Mouse (Mus musculus) ES-Bruce4 (cell line): ENCODE results near the gene Cdk20. TPM values are rescaled to one million over a fixed set of nuclear protein-coding genes. Genes with fewer than 3 reads are reported as not detected.

ENCODE experiments used
- H3K27ac ChIP-seq: 2 replicates; pipeline ENCODE4 v1.5.1; 2012; ENCODE audit warnings: low read length, inconsistent platforms; ENCODE audit not compliant: insufficient read depth
- H3K27me3 ChIP-seq: 2 replicates; pipeline ENCODE4 v1.6.1; 2012; ENCODE audit warnings: mild to moderate bottlenecking, low read length, inconsistent platforms; ENCODE audit not compliant: control insufficient read depth, poor library complexity, insufficient read depth, severe bottlenecking
- H3K36me3 ChIP-seq: 2 replicates; pipeline ENCODE4 v1.6.1; 2012; ENCODE audit warnings: inconsistent platforms, mild to moderate bottlenecking, low read length, moderate library complexity; ENCODE audit not compliant: control insufficient read depth, poor library complexity, insufficient read depth, severe bottlenecking
- H3K4me1 ChIP-seq: one replicate; pipeline ENCODE4 v1.8.1; 2011; ENCODE audit warnings: low read length; ENCODE audit not compliant: control insufficient read depth, insufficient read depth
- H3K4me3 ChIP-seq: 2 replicates; pipeline ENCODE4 v1.5.1; 2011; ENCODE audit warnings: low read depth, mild to moderate bottlenecking, low read length
- H3K9ac ChIP-seq: 2 replicates; pipeline ENCODE4 v1.6.1; 2012; ENCODE audit warnings: low read depth, mild to moderate bottlenecking, inconsistent platforms; ENCODE audit not compliant: poor library complexity, severe bottlenecking
- H3K9me3 ChIP-seq: replicated peaks from 2 replicates; pipeline ENCODE4 v1.6.1; 2012; ENCODE audit warnings: mild to moderate bottlenecking, low read length, inconsistent platforms; ENCODE audit not compliant: control insufficient read depth, poor library complexity, insufficient read depth, severe bottlenecking
- CTCF ChIP-seq: IDR thresholded peaks from one replicate; pipeline ENCODE4 v1.8.1; 2011; ENCODE audit warnings: low read depth, low read length
- EP300 ChIP-seq: IDR thresholded peaks from 2 replicates; pipeline ENCODE4 v1.6.1; 2011; ENCODE audit warnings: low read depth, low read length; ENCODE audit not compliant: insufficient read depth
- POLR2A ChIP-seq: IDR thresholded peaks from one replicate; pipeline ENCODE4 v1.8.1; 2011; ENCODE audit warnings: low read length; ENCODE audit not compliant: insufficient read depth
- polyA plus RNA-seq: library from polyadenylated mRNA; stranded (reverse); fragments of >200 nt; gene quantifications from 2 replicates; pipeline ENCODE4 v1.2.4, GENCODE M21; 2011; ENCODE audit warnings: low read depth; ENCODE audit not compliant: missing spikeins, insufficient read depth, insufficient read length

Gene Cdk20
- polyA plus RNA-seq, 1 experiment = 4.6 TPM

DNA sequence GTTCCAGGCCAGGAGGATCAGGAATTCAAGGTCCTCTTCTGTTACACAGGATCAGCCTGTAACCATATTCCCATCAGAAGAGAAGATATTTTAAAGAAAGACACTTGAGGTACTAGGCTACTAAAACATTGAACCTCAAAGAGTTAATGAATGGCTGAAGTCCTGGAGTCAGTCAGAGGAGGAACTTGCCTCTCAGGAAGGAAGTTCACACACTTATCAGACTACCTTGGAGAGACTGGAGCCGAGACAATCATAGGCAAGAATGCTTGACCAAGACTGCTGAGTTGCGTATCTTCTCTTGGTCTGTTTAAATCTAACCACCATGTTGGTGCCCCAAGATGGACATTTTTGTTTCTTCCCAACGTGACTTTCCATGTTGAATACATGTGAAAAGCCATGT lies 32.2 kb upstream of the Cdk20 start:
- no peaks in the 10 kb centered on the region for H3K36me3 ChIP-seq
- no peak overlapping the region for H3K9ac ChIP-seq
- no peak overlapping the region for H3K4me3 ChIP-seq
- no peaks in the 10 kb centered on the region for H3K9me3 ChIP-seq
- no peaks in the 10 kb centered on the region for H3K27me3 ChIP-seq
- TF ChIP-seq EP300 (no peak), CTCF (no peak), POLR2A (no peak)
- H3K27ac ChIP-seq = no peak overlapping the region
- no peaks in the 10 kb centered on the region for H3K4me1 ChIP-seq

GRCm38 (mm10) chr13:64400801-64401361 lies 31.2 kb upstream of the Cdk20 start:
- H3K27ac ChIP-seq = no peak overlapping the region
- no peak for TF ChIP-seq CTCF
- TF ChIP-seq EP300 = no peak
- no peak for TF ChIP-seq POLR2A
- no peak overlapping the region; the same call in 1 of the 2 replicates for H3K9ac ChIP-seq
- H3K4me3 ChIP-seq = no peak overlapping the region
- no peaks in the 10 kb centered on the region for H3K36me3 ChIP-seq
- H3K4me1 ChIP-seq = no peaks in the 10 kb centered on the region
- H3K9me3 ChIP-seq = no peaks in the 10 kb centered on the region
- no peaks in the 10 kb centered on the region for H3K27me3 ChIP-seq

DNA sequence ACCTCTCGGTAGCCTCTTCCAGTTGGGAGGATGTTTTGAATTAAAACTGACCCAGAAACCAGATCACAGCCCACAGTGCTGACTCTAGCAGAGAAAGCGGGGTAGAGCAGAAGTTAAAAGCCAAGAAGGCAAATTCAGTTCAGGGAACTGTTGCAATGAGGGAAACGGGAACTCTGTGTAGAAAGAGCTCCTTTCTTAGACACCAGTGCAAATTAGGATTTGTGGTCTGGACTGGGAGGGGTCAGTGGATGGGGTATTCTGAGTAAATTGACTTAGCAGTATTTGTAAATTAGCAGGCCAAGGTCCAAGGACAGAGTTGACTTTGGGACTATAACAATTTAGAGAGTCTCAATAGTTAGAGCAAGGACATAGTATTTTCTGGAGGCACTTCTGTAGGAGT lies 30.1 kb upstream of the Cdk20 start:
- Histone ChIP-seq H3K27ac (no peak overlapping the region), H3K9me3 (no peaks in the 10 kb centered on the region), H3K4me3 (no peak overlapping the region), H3K36me3 (no peaks in the 10 kb centered on the region), H3K4me1 (no peaks in the 10 kb centered on the region), H3K27me3 (no peaks in the 10 kb centered on the region), H3K9ac (no peak overlapping the region)
- TF ChIP-seq EP300 (no peak), POLR2A (no peak), CTCF (no peak)

- H3K9ac ChIP-seq = no peak overlapping the region
- no peaks in the 10 kb centered on the region for H3K36me3 ChIP-seq
- H3K4me3 ChIP-seq = no peak overlapping the region
- TF ChIP-seq EP300 (no peak), POLR2A (no peak), CTCF (no peak)
- H3K4me1 ChIP-seq = no peaks in the 10 kb centered on the region
- no peak overlapping the region for H3K27ac ChIP-seq
- H3K27me3 ChIP-seq = no peaks in the 10 kb centered on the region
- no peaks in the 10 kb centered on the region for H3K9me3 ChIP-seq
These were observed 29.6 kb upstream of the Cdk20 start for GRCm38 (mm10) chr13:64402504-64402949.

DNA sequence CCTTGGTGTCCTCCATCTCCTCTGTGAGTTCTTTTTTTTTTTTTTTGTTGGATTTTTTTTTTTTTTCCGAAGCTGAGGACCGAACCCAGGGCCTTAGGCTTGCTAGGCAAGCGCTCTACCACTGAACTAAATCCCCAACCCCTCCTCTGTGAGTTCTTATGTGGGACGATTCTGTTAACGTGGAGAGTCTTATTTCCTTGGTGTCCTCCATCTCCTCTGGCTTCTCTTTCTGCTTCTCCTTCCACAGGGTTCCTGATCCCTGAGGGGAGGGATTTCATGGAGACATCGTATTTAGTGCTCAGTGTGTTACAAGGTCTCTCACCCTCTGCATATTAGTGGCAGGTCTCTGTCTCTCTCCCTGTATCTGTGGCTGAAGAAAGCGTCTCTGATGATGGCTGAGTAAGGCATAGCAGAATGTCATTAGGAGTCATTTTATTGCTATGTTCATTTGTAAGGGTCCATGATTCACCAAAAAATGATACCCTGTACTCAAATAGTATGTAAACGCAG lies 29.1 kb upstream of the Cdk20 start:
- Histone ChIP-seq H3K36me3 (no peaks in the 10 kb centered on the region), H3K27ac (no peak overlapping the region), H3K4me1 (no peaks in the 10 kb centered on the region), H3K9me3 (no peaks in the 10 kb centered on the region), H3K9ac (no peak overlapping the region), H3K27me3 (no peaks in the 10 kb centered on the region), H3K4me3 (no peak overlapping the region)
- TF ChIP-seq EP300 = no peak
- no peak for TF ChIP-seq POLR2A
- no peak for TF ChIP-seq CTCF

DNA sequence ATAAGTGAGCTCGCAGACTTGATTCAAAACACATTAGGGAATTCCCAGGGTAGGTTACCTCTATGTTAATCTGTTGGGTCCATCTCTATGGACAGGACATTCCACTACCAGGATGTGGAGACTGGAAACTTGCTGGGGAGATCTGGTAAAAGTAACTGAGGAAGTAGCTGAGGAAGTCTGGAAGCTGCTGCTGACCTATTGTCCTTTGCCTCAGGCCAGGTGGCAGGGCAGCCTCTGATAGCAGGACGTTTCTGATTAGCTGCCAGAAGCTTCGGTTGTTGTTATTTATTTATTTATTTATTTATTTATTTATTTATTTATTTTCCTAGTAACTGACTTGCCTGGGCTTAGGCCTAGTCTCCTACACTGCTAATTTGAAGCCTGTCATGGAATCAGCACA lies 28.6 kb upstream of the Cdk20 start:
- no peak overlapping the region for H3K9ac ChIP-seq
- no peaks in the 10 kb centered on the region for H3K9me3 ChIP-seq
- TF ChIP-seq CTCF (no peak), POLR2A (no peak), EP300 (no peak)
- no peak overlapping the region for H3K27ac ChIP-seq
- no peak overlapping the region for H3K4me3 ChIP-seq
- no peaks in the 10 kb centered on the region for H3K4me1 ChIP-seq
- no peaks in the 10 kb centered on the region for H3K27me3 ChIP-seq
- H3K36me3 ChIP-seq = no peaks in the 10 kb centered on the region
